Comparison of ENCODE assay signal across 10 mouse cellular contexts in genomic region chr12:38906812-38907211, GRCm38 (mm10).
DNase-seq lines count a peak whose midpoint lies in the region; ATAC-seq and TF ChIP-seq lines count a peak whose summit lies in the region.
"Had no signal": no experiment of that assay in that cellular context is flagged by ENCODE, and none has a peak within 500 bp of the region (broad histone marks: within the 10 kb centered on the region; RNA-seq: fewer than 3 reads in every experiment).

No protein-coding gene starts in this region.

- peak overlapping the region; percentile 41 for H3K4me2 ChIP-seq in stomach, postnatal 0 days (replicated peaks; ENCODE audit: low read depth)
- H3K4me2 ChIP-seq: limb, embryonic 15.5 days had no signal

- intact Hi-C loops in heart, adult 2 months (cut with DNase I): no loop called here
- intact Hi-C loops in heart, postnatal 25 days (cut with DNase I): no loop called here

- no peak overlapping the region for H3K4me3 ChIP-seq in heart, adult 2 months
- no peak overlapping the region for H3K4me3 ChIP-seq in stomach, postnatal 0 days (ENCODE audit: low read depth, low read length)
- H3K4me3 ChIP-seq: limb, embryonic 15.5 days had no signal

- WGBS in heart, adult 2 months: 38% methylated on average over 9 of the region's 9 CpGs
- WGBS in stomach, postnatal 0 days: 16% methylated on average over 9 of the region's 9 CpGs

- H3K27ac ChIP-seq in heart, adult 2 months: no peak overlapping the region
- 0 out of 2 replicates have a peak overlapping the region, but pooled peaks have one; percentile 35 for H3K27ac ChIP-seq in stomach, postnatal 0 days (replicated peaks)
- H3K27ac ChIP-seq: limb, embryonic 15.5 days had no signal

- H3K4me1 ChIP-seq in heart, adult 2 months (ENCODE audit: control insufficient read depth, insufficient read depth, low read length): peaks cover 3% of the 10 kb centered on the region; the same call in 1 of the 2 replicates
- no peaks in the 10 kb centered on the region; the same call in none of the 2 replicates for H3K4me1 ChIP-seq in stomach, postnatal 0 days (replicated peaks; ENCODE audit: control insufficient read depth, insufficient read depth)
- H3K4me1 ChIP-seq: limb, embryonic 15.5 days had no signal

- TF ChIP-seq POLR2A in heart, adult 2 months (IDR thresholded peaks at IDR 0.05; ENCODE audit: insufficient read depth, low read depth, low read length): no peak

- no peak overlapping the region for H3K9ac ChIP-seq in heart, adult 2 months (ENCODE audit: low read depth, low read length)
- no peak overlapping the region for H3K9ac ChIP-seq in stomach, postnatal 0 days (ENCODE audit: low read length)
- H3K9ac ChIP-seq: limb, embryonic 15.5 days had no signal

- no peak for TF ChIP-seq CTCF in heart, adult 2 months (IDR thresholded peaks at IDR 0.05)
- TF ChIP-seq CTCF in stomach, postnatal 0 days (IDR thresholded peaks at IDR 0.05; ENCODE audit: low read depth): no peak

- no peaks in the 10 kb centered on the region for H3K9me3 ChIP-seq in stomach, postnatal 0 days (ENCODE audit: control insufficient read depth, low read length)
- H3K9me3 ChIP-seq: limb, embryonic 15.5 days had no signal

- no peaks in the 10 kb centered on the region for H3K36me3 ChIP-seq in heart, adult 2 months (ENCODE audit: control insufficient read depth, insufficient read depth, low read length)
- no peaks in the 10 kb centered on the region for H3K36me3 ChIP-seq in stomach, postnatal 0 days (ENCODE audit: control insufficient read depth, insufficient read depth, low read length)
- H3K36me3 ChIP-seq: limb, embryonic 15.5 days had no signal

- peak; percentile 9 to 24 for DNase-seq in heart, adult 2 months
- no peak for DNase-seq in heart, postnatal 25 days (ENCODE audit: low spot score)
- DNase-seq in right cerebral cortex, postnatal 4 days: peak; percentile 1
- no peak for DNase-seq in right cerebral cortex, postnatal 36 days (ENCODE audit: low spot score in 2 of 2)
- peak; percentile 16 for DNase-seq in stomach, postnatal 0 days (ENCODE audit: low spot score)
- no peak for DNase-seq in urinary bladder, postnatal 14 days (ENCODE audit: low spot score)
- DNase-seq in right cerebral cortex, postnatal 10 days (ENCODE audit: low spot score in 2 of 2): no peak

- 0 out of 4 replicates have a peak, but pooled peaks have one; percentile 26 to 39 for ATAC-seq in hematopoietic stem cell, adult 5-6 weeks (replicated peaks in 1 of 2; ENCODE audit: insufficient read depth in 1 of 2, low FRiP score in 2 of 2, low TSS enrichment in 1 of 2, low read depth in 1 of 2, poor library complexity in 2 of 2, severe bottlenecking in 2 of 2)
- ATAC-seq in stomach, postnatal 0 days (ENCODE audit: low FRiP score, low TSS enrichment): no peak

- TF ChIP-seq EP300 in heart, adult 2 months (IDR thresholded peaks at IDR 0.05; ENCODE audit: insufficient read depth, low read depth, low read length): no peak
- TF ChIP-seq EP300 in stomach, postnatal 0 days (optimal IDR thresholded peaks at IDR 0.05): no peak

- H3K27me3 ChIP-seq in heart, adult 2 months (ENCODE audit: control insufficient read depth, insufficient read depth, low read length): no peaks in the 10 kb centered on the region
- no peaks in the 10 kb centered on the region for H3K27me3 ChIP-seq in stomach, postnatal 0 days (ENCODE audit: control insufficient read depth, insufficient read depth, low read length)
- H3K27me3 ChIP-seq: CH12.LX; limb, embryonic 15.5 days had no signal

- H3K79me2 ChIP-seq in heart, adult 2 months (replicated peaks; ENCODE audit: control insufficient read depth, insufficient read depth, low read length): no peaks in the 10 kb centered on the region

Comparison
In these comparisons a context has a peak if more than half of its experiments do, and no peak if none do; other contexts are left out.
1. DNase-seq: peak in heart, adult 2 months (2 of 2), right cerebral cortex, postnatal 4 days (single experiment) and stomach, postnatal 0 days (single experiment); none in heart, postnatal 25 days (single experiment), right cerebral cortex, postnatal 36 days (0 of 2), urinary bladder, postnatal 14 days (single experiment) and right cerebral cortex, postnatal 10 days (0 of 2).